Mouse (Mus musculus) cerebellum, adult 2 months (tissue): ENCODE results near the gene Zfand6.

Experiments
- CTCF ChIP-seq: fragments of 200-500 bp; IDR thresholded peaks from 2 replicates; pipeline ENCODE4 v1.5.1; 2011; ENCODE audit warnings: low read depth, mild to moderate bottlenecking, control low read depth, low read length, moderate library complexity, borderline replicate concordance; ENCODE audit not compliant: insufficient read depth
- POLR2A ChIP-seq: fragments of 200-500 bp; IDR thresholded peaks from 2 replicates; pipeline ENCODE4 v1.6.1; 2011; ENCODE audit warnings: low read length, control low read depth, borderline replicate concordance; ENCODE audit not compliant: insufficient read depth

GRCm38 (mm10) chr7:84706877-84707276 lies 17.1 kb upstream of the Zfand6 start:
- TF ChIP-seq CTCF = no peak
- no peak for TF ChIP-seq POLR2A
